Mouse (Mus musculus): Measurements from ENCODE around the gene Rfc4.
"Not testable (repeated sequence)": the region's sequence is repeated elsewhere in the genome, so short reads cannot be mapped to it uniquely, and the experiment has no call there.

- not testable (repeated sequence) for TF ChIP-seq EP300, CTCF (IDR thresholded peaks at IDR 0.05; ENCODE audit: low read depth)
Observed at GRCm38 (mm10) chr16:23096886-23097285, 30.7 kb downstream of the Rfc4 start.

All from liver, postnatal 0 days (tissue).